Mouse (Mus musculus): ENCODE data around the gene Gtpbp3.

DNA sequence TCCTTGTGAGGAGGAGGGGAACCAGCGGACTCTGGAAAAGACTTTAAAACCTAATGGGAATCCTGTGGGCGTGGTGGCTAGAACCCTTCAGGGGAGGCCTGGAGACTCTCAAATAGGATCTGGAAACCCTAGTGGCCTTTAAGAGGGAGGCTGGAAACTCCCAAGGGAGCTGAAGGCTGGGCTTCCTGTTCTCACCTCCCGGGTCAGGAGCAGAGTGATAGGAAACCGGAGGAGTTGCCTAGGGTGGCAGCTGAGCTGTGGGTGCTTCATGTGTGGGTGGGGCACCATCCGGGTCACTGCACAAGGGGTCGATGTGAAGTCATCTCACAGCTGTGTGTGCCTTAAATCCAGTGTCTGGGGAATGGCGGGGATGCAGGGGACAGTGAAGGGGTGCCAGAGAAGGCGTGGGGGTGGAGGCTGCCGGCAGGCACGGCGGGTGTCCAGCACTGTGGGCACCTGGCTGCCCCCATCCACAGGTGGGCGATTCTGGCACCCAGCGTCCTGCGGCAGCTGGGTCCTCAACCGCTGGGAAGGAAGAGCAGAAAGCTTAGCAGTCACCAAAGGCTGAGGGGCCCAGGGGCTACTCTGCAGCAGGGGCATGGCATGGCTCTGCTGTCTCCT, 10.1 kb downstream of the Gtpbp3 start:
- TF ChIP-seq CTCF (IDR thresholded peaks at IDR 0.05; ENCODE audit: low read depth) (no peak), EP300 (IDR thresholded peaks at IDR 0.05; ENCODE audit: low read depth) (no peak)
